Mouse (Mus musculus) C2C12 (cell line): Measurements from ENCODE around the gene Enthd1.

Experiments used
- CEBPB ChIP-seq: IDR thresholded peaks from one replicate; pipeline ENCODE4 v1.6.1; 2011; ENCODE audit warnings: low read depth, mild to moderate bottlenecking, control low read depth, moderate library complexity
- CTCF ChIP-seq: IDR thresholded peaks from one replicate; pipeline ENCODE4 v1.5.1; 2011; ENCODE audit not compliant: control insufficient read depth, insufficient read depth, insufficient read length
- FOSL1 ChIP-seq: IDR thresholded peaks from one replicate; pipeline ENCODE4 v1.8.0; 2011; ENCODE audit warnings: mild to moderate bottlenecking, low read length; ENCODE audit not compliant: poor library complexity, insufficient read depth, severe bottlenecking
- MAX ChIP-seq: IDR thresholded peaks from one replicate; pipeline ENCODE4 v1.6.1; 2011; ENCODE audit warnings: mild to moderate bottlenecking, control low read depth
- MYOD1 ChIP-seq: IDR thresholded peaks from one replicate; pipeline ENCODE4 v1.6.1; 2011; ENCODE audit warnings: low read depth; ENCODE audit not compliant: control insufficient read depth, insufficient read length
- USF1 ChIP-seq: IDR thresholded peaks from one replicate; pipeline ENCODE4 v1.6.1; 2011; ENCODE audit warnings: low read depth, mild to moderate bottlenecking, control low read depth, moderate library complexity

DNA sequence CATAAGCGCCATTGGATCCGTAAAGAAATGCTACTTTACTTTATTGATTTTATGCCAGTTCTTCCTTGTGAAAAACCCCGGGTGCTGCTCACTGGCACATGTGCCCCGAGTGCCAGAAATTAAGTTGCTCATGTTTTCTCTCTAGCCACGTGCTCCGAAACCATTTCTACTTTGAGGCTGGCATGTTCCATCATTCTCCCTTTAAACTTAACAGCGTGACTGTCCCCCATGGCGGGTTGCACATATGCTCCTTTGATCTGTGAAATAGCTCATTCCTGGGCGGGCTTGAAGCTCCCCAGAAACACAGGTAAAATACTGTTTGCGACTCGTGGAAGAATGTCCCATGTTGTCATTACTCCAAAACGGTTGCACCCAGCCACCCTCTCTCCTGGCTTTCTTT is 33.8 kb upstream of the Enthd1 start:
- no peak for TF ChIP-seq CEBPB
- TF ChIP-seq USF1, result no peak
- no peak for TF ChIP-seq CTCF
- no peak for TF ChIP-seq MYOD1
- no peak for TF ChIP-seq MAX
- no peak for TF ChIP-seq FOSL1
